Mouse (Mus musculus) cerebellum, adult 2 months (tissue): ENCODE measurements around the gene Mast1.

Experiments used
- CTCF ChIP-seq: fragments of 200-500 bp; IDR thresholded peaks from 2 replicates; pipeline ENCODE4 v1.5.1; 2011; ENCODE audit warnings: low read depth, mild to moderate bottlenecking, control low read depth, low read length, moderate library complexity, borderline replicate concordance; ENCODE audit not compliant: insufficient read depth
- POLR2A ChIP-seq: fragments of 200-500 bp; IDR thresholded peaks from 2 replicates; pipeline ENCODE4 v1.6.1; 2011; ENCODE audit warnings: low read length, control low read depth, borderline replicate concordance; ENCODE audit not compliant: insufficient read depth

DNA sequence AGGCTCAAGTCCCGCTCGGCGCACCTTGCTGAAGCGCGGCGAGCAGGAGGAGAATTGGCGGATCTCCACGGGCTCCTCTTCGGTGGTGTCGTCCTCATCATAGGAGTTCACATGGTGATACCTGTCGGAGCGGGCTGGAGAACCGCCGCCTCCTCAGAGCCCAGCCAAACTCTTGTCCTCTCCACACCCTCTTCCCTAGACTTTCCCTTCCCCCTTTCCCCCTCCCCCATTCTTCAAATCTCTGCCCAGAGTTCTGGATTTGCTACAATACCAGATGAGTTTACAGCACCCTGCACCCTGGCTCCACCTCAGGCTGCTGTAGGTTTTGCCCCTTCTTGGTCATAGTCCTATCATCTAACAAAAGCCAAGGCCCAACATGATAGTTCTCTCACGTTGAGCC is 18.5 kb downstream of the Mast1 start:
- no peak for TF ChIP-seq CTCF
- no peak for TF ChIP-seq POLR2A
